Mouse (Mus musculus) ES-CJ7 (cell line): ENCODE data around the gene Bloc1s4.

ENCODE experiments used
- DNase-seq: peaks from one replicate; pipeline ENCODE4 v3.0.0; 2011; ENCODE audit warnings: low read depth, low spot score

Gene Bloc1s4

DNA sequence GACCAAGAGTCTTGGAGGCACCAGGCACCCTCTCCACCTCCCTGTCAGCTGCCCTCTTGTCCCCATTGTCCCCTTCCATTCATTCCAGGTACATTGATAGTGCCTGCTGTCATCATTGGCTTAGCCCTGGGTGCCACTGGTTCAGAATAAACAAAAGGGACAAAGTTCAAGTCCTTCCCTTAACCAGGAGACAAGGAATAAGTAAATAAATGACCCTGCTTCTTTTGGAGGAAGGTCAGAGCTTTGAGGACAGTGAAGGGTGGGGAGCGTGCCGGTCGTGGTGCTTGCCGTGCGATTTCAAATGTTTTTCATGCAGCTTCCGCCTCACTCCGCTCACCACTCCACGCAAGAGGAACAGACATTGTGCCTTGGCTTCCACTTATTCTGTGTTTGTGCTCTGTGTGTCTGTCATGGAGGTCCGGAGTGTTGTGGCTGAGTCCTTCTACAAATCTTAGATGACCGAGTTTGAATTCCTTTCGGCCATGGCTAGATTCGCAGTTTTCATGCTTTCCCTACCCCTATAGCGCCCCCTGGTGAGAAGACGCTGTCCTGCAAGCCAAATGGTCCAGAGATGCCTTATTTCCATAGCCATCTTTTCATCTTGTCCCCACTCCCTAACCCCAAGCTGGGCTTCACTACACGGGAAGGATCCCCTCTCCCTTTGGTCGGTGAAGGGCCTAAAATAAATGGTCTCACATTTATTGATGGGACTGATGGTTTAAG, 6.2 kb downstream of the Bloc1s4 start:
- peak; percentile 69 for DNase-seq

GRCm38 (mm10) chr5:36739829-36740228, 8.6 kb downstream of the Bloc1s4 start:
- DNase-seq, result no peak

- DNase-seq, result no peak
These were observed 9.4 kb downstream of the Bloc1s4 start for GRCm38 (mm10) chr5:36738799-36739615.

DNA sequence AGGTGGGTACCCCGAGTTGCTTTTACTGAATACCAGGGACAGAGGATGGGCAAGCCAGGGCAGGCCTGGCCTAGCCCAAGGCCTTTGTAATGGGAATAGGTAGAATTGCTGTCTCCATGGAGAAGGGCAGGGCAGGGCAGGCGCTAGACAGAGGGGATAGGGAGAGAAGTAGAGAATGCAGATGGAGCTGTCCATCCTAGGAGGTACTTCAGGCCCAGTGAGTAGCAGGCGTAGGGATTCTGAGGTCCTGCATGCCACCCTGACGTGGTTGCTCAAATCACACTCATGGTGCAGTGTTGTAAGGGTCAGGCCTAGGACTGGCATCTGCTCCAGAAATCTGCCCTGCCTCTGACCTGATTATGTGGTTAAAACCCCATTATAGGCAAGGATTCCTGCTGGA, 10.7 kb downstream of the Bloc1s4 start:
- DNase-seq, result peak; percentile 51

- no peak for DNase-seq
These were observed 12.4 kb downstream of the Bloc1s4 start for GRCm38 (mm10) chr5:36736009-36736408.

DNA sequence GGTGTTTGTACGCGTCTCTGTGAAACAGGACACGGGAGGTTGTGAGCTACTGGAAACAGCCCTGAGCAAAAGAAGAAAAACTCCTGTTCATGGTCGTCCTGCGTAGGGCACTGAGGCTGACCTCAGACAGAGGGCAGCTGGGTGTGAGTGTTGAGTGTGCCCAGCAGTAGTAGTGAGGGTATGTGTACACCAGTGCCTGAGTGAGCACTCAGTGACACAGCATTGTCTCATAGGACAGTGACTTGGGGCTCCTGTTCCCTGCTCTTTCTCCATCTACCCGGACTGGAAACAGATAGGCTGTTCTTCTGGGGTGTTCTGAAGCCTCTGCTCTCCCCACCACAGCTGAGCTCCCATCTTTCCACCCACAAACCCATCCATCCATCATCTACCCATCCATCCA, 13.3 kb downstream of the Bloc1s4 start:
- DNase-seq, result no peak

DNA sequence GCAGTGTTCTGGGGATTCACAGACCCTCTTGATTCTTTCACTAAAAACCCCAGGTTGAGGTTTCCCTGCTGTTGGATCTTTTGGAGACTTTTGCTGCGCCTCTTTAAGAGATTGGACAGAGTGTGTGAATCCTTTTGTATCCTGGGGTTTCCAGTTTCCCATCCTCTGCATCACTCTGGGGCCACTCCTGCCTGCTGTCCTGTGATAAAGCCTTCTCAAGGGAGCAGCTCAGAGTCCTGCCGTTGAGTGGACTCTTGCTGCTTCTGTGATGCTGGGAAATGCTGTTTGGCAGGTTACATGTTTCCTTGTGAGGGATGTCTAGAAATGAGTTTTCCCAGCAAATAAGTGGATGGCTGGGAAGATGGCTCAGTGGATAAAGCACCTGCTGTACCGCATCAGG, 15.0 kb downstream of the Bloc1s4 start:
- no peak for DNase-seq

- DNase-seq, result no peak
These were observed 16.4 kb downstream of the Bloc1s4 start for GRCm38 (mm10) chr5:36731901-36732652.

DNA sequence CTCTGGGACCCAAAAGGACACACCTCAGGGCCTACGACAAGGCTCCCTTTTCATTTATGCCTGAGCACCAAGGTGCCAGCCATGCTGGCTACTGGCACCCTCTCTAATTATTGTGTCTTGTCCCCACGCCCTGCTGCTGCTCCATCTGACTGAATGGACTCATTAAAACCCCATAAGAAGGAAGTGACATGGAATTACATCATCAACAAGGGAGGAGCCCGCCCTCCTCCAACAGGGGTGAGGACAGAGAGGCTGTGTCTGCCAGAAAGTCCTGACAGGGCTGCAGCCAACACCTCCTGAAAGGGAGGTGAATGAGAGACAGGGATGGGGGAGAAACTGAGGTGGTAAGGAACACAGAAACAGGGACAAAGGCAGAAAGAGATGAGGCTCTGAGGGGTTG, 17.8 kb downstream of the Bloc1s4 start:
- DNase-seq, result no peak

- no peak for DNase-seq
These were observed 18.5 kb downstream of the Bloc1s4 start for GRCm38 (mm10) chr5:36729923-36730322.

DNA sequence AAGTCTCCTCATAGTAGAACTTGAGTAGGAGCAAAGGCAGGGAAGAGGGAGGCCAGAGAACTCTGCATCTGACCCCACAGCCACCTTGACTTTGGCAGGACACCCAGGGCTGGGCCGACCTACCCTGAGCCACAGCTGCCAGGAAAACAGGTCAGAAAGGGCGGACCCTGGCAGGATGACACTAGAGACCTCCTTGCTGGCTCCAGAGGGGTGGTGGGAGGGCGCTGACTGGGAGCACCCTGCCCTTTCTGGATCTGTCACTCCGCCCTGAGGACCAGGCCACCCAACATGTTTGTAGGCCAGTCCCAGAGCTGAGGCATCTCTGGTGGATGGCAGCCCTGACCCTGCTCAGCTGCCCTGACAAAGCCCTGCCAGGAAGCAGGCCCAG, 19.4 kb downstream of the Bloc1s4 start:
- no peak for DNase-seq

DNA sequence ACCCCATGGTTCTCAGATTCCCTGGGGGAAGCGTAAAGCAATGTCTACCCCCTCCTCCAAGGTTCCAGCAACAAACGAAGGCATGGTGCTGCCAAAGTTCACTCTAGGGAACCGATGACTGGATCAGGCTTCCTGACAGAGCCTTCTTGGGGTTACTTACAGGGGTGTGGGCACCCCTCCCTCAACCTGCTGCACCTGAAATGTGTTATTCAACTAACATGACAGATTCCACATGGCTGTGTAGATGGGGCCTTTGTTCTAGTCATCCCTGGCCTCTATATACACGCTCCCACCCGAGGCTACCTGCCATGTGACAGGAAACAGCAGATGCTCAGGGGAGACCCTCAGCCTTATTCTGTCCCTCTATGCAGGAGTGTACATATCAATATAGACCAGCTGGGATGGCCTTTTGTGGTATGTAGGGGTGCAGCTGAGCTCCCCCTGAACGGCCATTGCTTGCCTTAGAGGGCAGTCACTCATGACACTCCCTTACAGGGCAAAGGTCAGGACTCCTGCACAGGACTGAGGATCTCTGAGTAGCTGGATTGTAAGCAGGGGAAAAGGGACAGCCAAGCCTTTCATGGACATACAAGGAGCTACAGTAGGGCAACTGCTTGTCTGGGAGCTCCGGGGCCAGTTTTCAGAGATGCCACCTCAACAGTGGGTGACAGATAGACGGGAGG, 19.9 kb downstream of the Bloc1s4 start:
- no peak for DNase-seq

DNA sequence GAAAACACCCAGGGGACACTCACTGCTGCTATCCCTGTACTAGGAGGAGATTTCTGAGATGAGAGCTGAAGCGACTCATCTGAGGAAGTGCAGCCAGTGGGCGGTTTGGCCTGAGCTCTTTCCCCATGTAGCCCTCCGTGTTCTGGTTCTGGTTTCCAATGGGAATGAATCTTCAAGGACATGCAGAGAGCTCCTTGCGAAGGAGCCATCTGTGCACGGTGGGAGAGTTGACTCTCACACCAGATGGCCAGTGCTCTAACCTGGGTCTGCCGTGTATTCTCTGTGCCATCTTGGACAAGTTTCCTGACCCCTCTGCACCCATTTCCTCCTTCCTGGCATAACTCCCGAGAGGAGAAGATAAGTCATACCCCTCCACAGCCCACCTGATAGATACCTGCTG, 20.7 kb downstream of the Bloc1s4 start:
- no peak for DNase-seq

DNA sequence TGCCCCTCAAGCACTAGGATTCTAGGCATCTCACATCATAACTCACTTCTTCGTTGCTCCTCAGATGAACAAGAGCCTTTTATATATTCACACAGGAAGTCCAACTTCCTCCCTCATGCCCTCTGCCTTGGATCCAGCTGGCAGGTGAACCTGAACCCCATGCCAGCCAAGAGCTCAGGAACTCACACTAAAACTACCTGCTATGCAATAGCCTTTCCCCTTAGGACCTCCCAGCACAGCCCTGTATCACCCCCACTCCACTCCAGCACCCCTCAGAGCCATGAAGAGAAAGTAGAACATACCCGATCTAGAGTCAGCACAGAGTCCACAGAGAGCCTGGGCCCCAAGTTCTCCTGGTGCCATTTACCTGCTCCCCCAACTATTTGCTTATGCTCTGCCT, 21.3 kb downstream of the Bloc1s4 start:
- DNase-seq, result no peak

- DNase-seq, result no peak
These were observed 22.1 kb downstream of the Bloc1s4 start for GRCm38 (mm10) chr5:36726387-36726801.

DNA sequence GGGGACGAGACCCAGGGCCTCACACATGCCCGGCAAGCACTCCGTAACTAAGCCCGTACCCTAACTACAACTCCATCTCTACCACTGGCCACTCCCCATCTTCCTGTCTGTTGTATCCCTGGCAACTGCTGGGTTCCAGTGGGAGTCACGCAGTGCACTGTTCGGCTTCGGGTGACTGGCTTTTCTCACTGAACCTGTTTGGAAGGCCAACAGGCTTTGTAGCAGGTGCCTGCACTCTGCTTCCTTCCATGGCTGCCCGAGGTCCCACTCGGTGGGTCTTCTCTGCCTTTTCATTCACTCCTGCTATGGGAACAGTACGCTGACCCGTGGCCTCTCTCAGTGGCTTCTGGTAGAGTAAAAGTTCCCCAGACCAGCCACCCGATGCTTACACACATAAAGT, 22.6 kb downstream of the Bloc1s4 start:
- DNase-seq, result no peak

GRCm38 (mm10) chr5:36724274-36724673, 24.2 kb downstream of the Bloc1s4 start:
- DNase-seq, result no peak

- no peak for DNase-seq
These were observed 25.1 kb downstream of the Bloc1s4 start for GRCm38 (mm10) chr5:36723356-36723755.

DNA sequence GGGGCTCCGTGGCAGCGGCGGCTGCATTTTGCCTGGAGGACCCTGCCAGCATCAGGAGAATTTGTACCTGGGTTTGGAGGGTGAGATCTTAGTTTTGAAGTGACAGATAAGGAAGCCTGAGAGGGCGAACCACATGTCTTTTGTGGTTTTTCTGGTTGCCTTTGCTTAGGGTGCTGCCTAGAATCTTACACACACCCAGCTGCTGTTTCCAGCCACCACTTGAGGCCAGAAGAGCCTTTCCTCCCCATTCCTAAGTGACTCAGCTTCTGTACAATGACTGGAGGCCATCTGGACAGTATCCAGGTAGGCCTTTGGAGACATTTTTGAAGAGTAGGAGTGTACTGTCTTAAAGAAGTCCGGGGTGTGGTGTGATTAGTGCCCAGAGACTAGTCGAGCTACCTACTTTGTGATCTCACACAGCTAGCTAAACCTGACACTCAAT, 26.0 kb downstream of the Bloc1s4 start:
- no peak for DNase-seq

GRCm38 (mm10) chr5:36720710-36721375, 27.6 kb downstream of the Bloc1s4 start:
- no peak for DNase-seq

DNA sequence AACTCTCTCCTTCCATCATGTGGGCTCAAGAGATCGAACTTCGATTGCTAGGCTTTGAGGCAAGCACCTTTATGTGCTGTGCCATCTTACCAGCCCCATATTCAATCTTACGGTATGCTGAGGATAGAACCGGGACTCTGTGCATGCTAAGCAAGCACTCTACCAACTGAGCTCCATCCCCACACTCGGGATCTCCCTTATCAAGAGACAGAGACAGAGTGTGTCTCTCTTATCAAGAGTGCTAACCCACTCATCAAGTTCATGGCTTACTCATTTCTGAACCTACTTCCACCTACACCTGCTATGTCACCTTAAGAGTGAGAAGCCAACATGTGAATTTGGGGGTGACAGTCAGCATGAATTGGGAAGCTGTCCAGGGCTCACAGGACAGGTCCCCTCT, 28.2 kb downstream of the Bloc1s4 start:
- DNase-seq, result no peak
